In genomic region chr16:33326589-33326988, GRCm38 (mm10) we compare ENCODE assay signal across 14 mouse cellular contexts. TPM values are rescaled to one million over a fixed set of nuclear protein-coding genes. Genes with fewer than 3 reads are reported as not detected.
DNase-seq lines count a peak whose midpoint lies in the region; ATAC-seq and TF ChIP-seq lines count a peak whose summit lies in the region.
"Had no signal": no experiment of that assay in that cellular context is flagged by ENCODE, and none has a peak within 500 bp of the region (broad histone marks: within the 10 kb centered on the region; RNA-seq: fewer than 3 reads in every experiment).

No protein-coding gene starts in this region.

- no peak for ATAC-seq in forebrain, embryonic 11.5 days (replicated peaks; ENCODE audit: low FRiP score)
- ATAC-seq in forebrain, postnatal 0 days: no peak
- no peak for ATAC-seq in embryonic facial prominence, embryonic 12.5 days (ENCODE audit: insufficient number of reproducible peaks, insufficient read depth, low FRiP score, low TSS enrichment)
- ATAC-seq in erythroid progenitor cell, adult 5-6 weeks (replicated peaks; ENCODE audit: low FRiP score, poor library complexity, severe bottlenecking): no peak

- H3K4me3 ChIP-seq in forebrain, embryonic 11.5 days (ENCODE audit: low read depth, low read length): no peak overlapping the region
- no peak overlapping the region for H3K4me3 ChIP-seq in forebrain, postnatal 0 days (ENCODE audit: low read depth, low read length)
- H3K4me3 ChIP-seq in embryonic facial prominence, embryonic 12.5 days: no peak overlapping the region
- H3K4me3 ChIP-seq in limb, embryonic 10.5 days: no peak overlapping the region
- H3K4me3 ChIP-seq: heart, embryonic 12.5 days; neural tube, embryonic 13.5 days had no signal

- DNase-seq in forebrain, embryonic 11.5 days (ENCODE audit: low spot score): no peak
- no peak for DNase-seq in forebrain, postnatal 0 days
- DNase-seq in ES-CJ7 (ENCODE audit: low read depth, low spot score): peak; percentile 25
- DNase-seq in limb, embryonic 10.5 days (ENCODE audit: low spot score): no peak
- DNase-seq in spleen, postnatal 4 days (ENCODE audit: low spot score in 2 of 2): no peak
- DNase-seq: cerebellum, postnatal 25 days; gastrocnemius, postnatal 36 days; thymus, adult 2 months had no signal

- H3K9me3 ChIP-seq in forebrain, embryonic 11.5 days (ENCODE audit: control insufficient read depth, low read length): no peaks in the 10 kb centered on the region; the same call in 1 of the 2 replicates
- H3K9me3 ChIP-seq in forebrain, postnatal 0 days (ENCODE audit: low read length): no peaks in the 10 kb centered on the region
- H3K9me3 ChIP-seq in embryonic facial prominence, embryonic 12.5 days: no peaks in the 10 kb centered on the region
- H3K9me3 ChIP-seq in limb, embryonic 10.5 days (replicated peaks): no peaks in the 10 kb centered on the region
- H3K9me3 ChIP-seq: heart, embryonic 12.5 days; neural tube, embryonic 13.5 days had no signal

- H3K36me3 ChIP-seq in forebrain, embryonic 11.5 days (ENCODE audit: control insufficient read depth, insufficient read depth, low read length): no peaks in the 10 kb centered on the region
- H3K36me3 ChIP-seq in forebrain, postnatal 0 days (ENCODE audit: insufficient read depth): no peaks in the 10 kb centered on the region
- H3K36me3 ChIP-seq in embryonic facial prominence, embryonic 12.5 days: no peaks in the 10 kb centered on the region
- H3K36me3 ChIP-seq in limb, embryonic 10.5 days: no peaks in the 10 kb centered on the region
- H3K36me3 ChIP-seq: heart, embryonic 12.5 days; neural tube, embryonic 13.5 days had no signal

- H3K9ac ChIP-seq in forebrain, embryonic 11.5 days (ENCODE audit: low read length): no peak overlapping the region
- no peak overlapping the region for H3K9ac ChIP-seq in forebrain, postnatal 0 days
- no peak overlapping the region for H3K9ac ChIP-seq in embryonic facial prominence, embryonic 12.5 days
- H3K9ac ChIP-seq: heart, embryonic 12.5 days; neural tube, embryonic 13.5 days had no signal

- H3K4me1 ChIP-seq in forebrain, embryonic 11.5 days (replicated peaks; ENCODE audit: control insufficient read depth, insufficient read depth, low read length): peaks cover 6% of the 10 kb centered on the region; the same call in 1 of the 2 replicates
- no peaks in the 10 kb centered on the region for H3K4me1 ChIP-seq in forebrain, postnatal 0 days (ENCODE audit: insufficient read depth)
- H3K4me1 ChIP-seq in embryonic facial prominence, embryonic 12.5 days: peaks cover 13% of the 10 kb centered on the region; the same call in 1 of the 2 replicates
- peaks cover 17% of the 10 kb centered on the region; the same call in 1 of the 2 replicates for H3K4me1 ChIP-seq in limb, embryonic 10.5 days

- TF ChIP-seq CTCF in forebrain, postnatal 0 days (IDR thresholded peaks at IDR 0.05; ENCODE audit: low read depth): no peak

- H3K4me2 ChIP-seq in forebrain, embryonic 11.5 days (ENCODE audit: low read depth, low read length, severe bottlenecking): no peak overlapping the region
- H3K4me2 ChIP-seq in forebrain, postnatal 0 days (ENCODE audit: low read depth): no peak overlapping the region
- H3K4me2 ChIP-seq in embryonic facial prominence, embryonic 12.5 days (replicated peaks): no peak overlapping the region
- H3K4me2 ChIP-seq: heart, embryonic 12.5 days; liver, embryonic 11.5 days; neural tube, embryonic 13.5 days had no signal

- no peaks in the 10 kb centered on the region for H3K27me3 ChIP-seq in forebrain, embryonic 11.5 days (ENCODE audit: control insufficient read depth, insufficient read depth, low read length)
- H3K27me3 ChIP-seq in forebrain, postnatal 0 days (ENCODE audit: insufficient read depth, low read length): no peaks in the 10 kb centered on the region
- no peaks in the 10 kb centered on the region for H3K27me3 ChIP-seq in embryonic facial prominence, embryonic 12.5 days
- no peaks in the 10 kb centered on the region for H3K27me3 ChIP-seq in limb, embryonic 10.5 days (ENCODE audit: low read depth, poor library complexity, severe bottlenecking)
- H3K27me3 ChIP-seq: heart, embryonic 12.5 days; neural tube, embryonic 13.5 days had no signal

- H3K27ac ChIP-seq in forebrain, embryonic 11.5 days (ENCODE audit: low read depth, low read length): peak overlapping the region; percentile 26; the same call in 1 of the 2 replicates
- no peak overlapping the region for H3K27ac ChIP-seq in forebrain, postnatal 0 days (ENCODE audit: low read depth, low read length)
- H3K27ac ChIP-seq in embryonic facial prominence, embryonic 12.5 days: 0 out of 2 replicates have a peak overlapping the region, but pooled peaks have one; percentile 46
- peak overlapping the region; percentile 70; the same call in 1 of the 2 replicates for H3K27ac ChIP-seq in limb, embryonic 10.5 days
- H3K27ac ChIP-seq: macrophage; neural tube, embryonic 13.5 days had no signal

- 72% methylated on average over 9 of the region's 9 CpGs for WGBS in forebrain, embryonic 11.5 days
- 33% methylated on average over 9 of the region's 9 CpGs for WGBS in forebrain, postnatal 0 days
- WGBS in embryonic facial prominence, embryonic 12.5 days: 60% methylated on average over 9 of the region's 9 CpGs
- WGBS in limb, embryonic 10.5 days: 84% methylated on average over 9 of the region's 9 CpGs

RNA-seq across cellular contexts. Expression of gene Zfp148, which starts 54.0 kb away (rescaled TPM):
- polyA plus RNA-seq in forebrain, embryonic 11.5 days (2014; fragmentation: Nextera tagmentation; extraction: Ambion mirVana): 52.7 and 54.1 TPM in 2 replicates
- 38.3 and 54.0 TPM in 2 replicates for total RNA-seq in forebrain, postnatal 0 days (2014; rRNA removed)
- polyA plus RNA-seq in forebrain, postnatal 0 days (2015; fragmentation: Nextera tagmentation; extraction: Ambion mirVana): 44.4 and 59.2 TPM in 2 replicates
- 64.2 and 68.3 TPM in 2 replicates for polyA plus RNA-seq in embryonic facial prominence, embryonic 12.5 days (2016; fragmentation: Nextera tagmentation; extraction: Ambion mirVana)
- polyA plus RNA-seq in limb, embryonic 10.5 days (2016; fragmentation: Nextera tagmentation; extraction: Ambion mirVana): 44.2 and 49.2 TPM in 2 replicates
- 15.5 and 34.0 TPM in 2 replicates for total RNA-seq in erythroid progenitor cell, adult 5-6 weeks (2015; ENCODE audit: low replicate concordance)
- total RNA-seq in erythroid progenitor cell, adult 5-6 weeks (2017; ENCODE audit: low replicate concordance): 8.6 and 26.7 TPM in 2 replicates
